Mouse (Mus musculus): ENCODE data around the gene Copz1.
"Not testable (repeated sequence)": the region's sequence is repeated elsewhere in the genome, so short reads cannot be mapped to it uniquely, and the experiment has no call there.

- TF ChIP-seq GATA1, TAL1 (IDR thresholded peaks at IDR 0.05; ENCODE audit: low read length): not testable (repeated sequence)
Observed at GRCm38 (mm10) chr15:103275943-103276342, 3.4 kb downstream of the Copz1 start.

All from erythroblast, embryonic 14.5 days (primary cell).